Mouse (Mus musculus) neural tube, embryonic 11.5 days (tissue): ENCODE data around the gene Gbx1. TPM values are rescaled to one million over a fixed set of nuclear protein-coding genes. Genes with fewer than 3 reads are reported as not detected.

Experiments used
- ATAC-seq: fragments of 200-750 bp; cut with Nextera tagmentation; 2 replicates; pipeline ENCODE4 v1.8.0; 2017; ENCODE audit warnings: moderate number of reproducible peaks, mild to moderate bottlenecking, moderate TSS enrichment, moderate library complexity; ENCODE audit not compliant: insufficient read depth, low FRiP score, low TSS enrichment
- DNase-seq: peaks from one replicate; pipeline ENCODE4 v3.0.0-alpha.2; 2015; ENCODE audit warnings: low spot score
- H3K27ac ChIP-seq: fragments of 300-500 bp; sonication (generic); 2 replicates; pipeline ENCODE4 v1.5.1; 2014; ENCODE audit warnings: low read depth, mild to moderate bottlenecking, low read length
- H3K27me3 ChIP-seq: fragments of 300-500 bp; sonication (generic); 2 replicates; pipeline ENCODE4 v1.6.1; 2014; ENCODE audit warnings: mild to moderate bottlenecking, low read length, mixed read lengths; ENCODE audit not compliant: control insufficient read depth, insufficient read depth
- H3K36me3 ChIP-seq: fragments of 300-500 bp; sonication (generic); 2 replicates; pipeline ENCODE4 v1.6.1; 2014; ENCODE audit warnings: mild to moderate bottlenecking, low read length, moderate library complexity, mixed read lengths; ENCODE audit not compliant: control insufficient read depth, insufficient read depth
- H3K4me1 ChIP-seq: fragments of 300-500 bp; sonication (generic); 2 replicates; pipeline ENCODE4 v1.6.1; 2014; ENCODE audit warnings: low read length, mixed read lengths; ENCODE audit not compliant: control insufficient read depth, insufficient read depth
- H3K4me2 ChIP-seq: fragments of 300-500 bp; sonication (generic); 2 replicates; pipeline ENCODE4 v1.6.1; 2014; ENCODE audit warnings: low read depth, mild to moderate bottlenecking, moderate library complexity
- H3K4me3 ChIP-seq: fragments of 300-500 bp; sonication (generic); 2 replicates; pipeline ENCODE4 v1.5.1; 2014; ENCODE audit warnings: low read depth, low read length
- H3K9ac ChIP-seq: fragments of 300-500 bp; sonication (generic); 2 replicates; pipeline ENCODE4 v1.6.1; 2014; ENCODE audit warnings: mild to moderate bottlenecking, low read length
- H3K9me3 ChIP-seq: fragments of 300-500 bp; sonication (generic); 2 replicates; pipeline ENCODE4 v1.6.1; 2016; ENCODE audit warnings: low read length; ENCODE audit not compliant: control insufficient read depth
- WGBS: fragments of 180-500 bp; shearing (Covaris S2); extraction: QIAGEN DNeasy Blood & Tissue Kit; methylation state at CpG from one replicate; pipeline ENCODE4 v1.1.7; 2014; 5-methylcytosine and 5-hydroxymethylcytosine counted together
- polyA plus RNA-seq: library from polyadenylated mRNA; unstranded; fragments of >200 nt; fragmentation: Nextera tagmentation; extraction: Ambion mirVana; gene quantifications from 2 replicates; pipeline ENCODE4 v1.2.1, GENCODE M21; 2014

The Gbx1 gene
- polyA plus RNA-seq, 1 experiment from 2014 or later, result 1.3 TPM

- Histone ChIP-seq H3K4me2 (no peak overlapping the region), H3K27me3 (peaks cover 29% of the 10 kb centered on the region), H3K4me3 (no peak overlapping the region), H3K9ac (no peak overlapping the region), H3K36me3 (no peaks in the 10 kb centered on the region), H3K9me3 (no peaks in the 10 kb centered on the region), H3K27ac (no peak overlapping the region), H3K4me1 (peaks cover 8% of the 10 kb centered on the region)
- DNase-seq, result peak; percentile 90
- ATAC-seq, result peak; percentile 32
- WGBS, result 16% methylated on average over 24 of the region's 24 CpGs
Observed at GRCm38 (mm10) chr5:24530042-24530689, 3.2 kb upstream of the Gbx1 start.

DNA sequence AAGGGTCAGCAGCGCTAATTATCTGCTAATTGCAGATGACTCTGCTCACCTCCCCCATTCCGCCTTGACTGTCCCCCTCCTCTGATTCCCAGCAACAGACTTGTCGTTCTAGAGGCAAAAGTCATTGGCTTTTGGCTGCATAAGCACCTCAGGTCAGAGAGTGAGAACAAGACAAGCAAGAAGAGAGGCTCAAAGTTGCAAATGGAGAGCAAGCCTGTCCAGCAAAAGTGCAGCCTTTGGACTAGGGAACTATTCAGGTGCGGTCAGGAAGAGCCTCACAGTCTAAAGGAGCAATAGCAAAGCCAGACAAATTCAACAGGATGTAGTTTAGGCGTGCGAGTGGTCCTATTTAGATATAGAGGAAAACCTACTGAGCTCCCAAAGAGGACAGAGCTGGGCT, 778 bp upstream of the Gbx1 start:
- WGBS, result 10% methylated on average over 6 of the region's 6 CpGs
- H3K9ac ChIP-seq, result no peak overlapping the region
- H3K4me2 ChIP-seq, result no peak overlapping the region
- H3K9me3 ChIP-seq, result no peaks in the 10 kb centered on the region
- ATAC-seq (no peak), DNase-seq (peak; percentile 38)
- H3K36me3 ChIP-seq, result no peaks in the 10 kb centered on the region
- no peak overlapping the region for H3K4me3 ChIP-seq
- H3K27me3 ChIP-seq, result peaks cover 47% of the 10 kb centered on the region
- no peak overlapping the region for H3K27ac ChIP-seq
- peaks cover 8% of the 10 kb centered on the region for H3K4me1 ChIP-seq

- ATAC-seq (peak; percentile 79), DNase-seq (peak; percentile 57)
- H3K27ac ChIP-seq, result no peak overlapping the region
- H3K4me1 ChIP-seq, result peaks cover 8% of the 10 kb centered on the region
- H3K9me3 ChIP-seq, result no peaks in the 10 kb centered on the region
- peak overlapping the region; percentile 50 for H3K4me3 ChIP-seq
- H3K36me3 ChIP-seq, result no peaks in the 10 kb centered on the region
- H3K4me2 ChIP-seq, result peak overlapping the region; percentile 86
- peak overlapping the region; percentile 62 for H3K9ac ChIP-seq
- WGBS, result under 1% methylated on average over 83 of the region's 109 CpGs
- H3K27me3 ChIP-seq, result peaks cover 52% of the 10 kb centered on the region
Observed at GRCm38 (mm10) chr5:24526190-24526888, 663 bp downstream of the Gbx1 start.

- no peak overlapping the region for H3K27ac ChIP-seq
- WGBS, result 3% methylated on average over 34 of the region's 34 CpGs
- no peak for DNase-seq
Observed at GRCm38 (mm10) chr5:24525360-24526189, 1.4 kb downstream of the Gbx1 start.

GRCm38 (mm10) chr5:24524522-24524921, 2.5 kb downstream of the Gbx1 start:
- Histone ChIP-seq H3K9ac (no peak overlapping the region), H3K27ac (no peak overlapping the region), H3K4me2 (peak overlapping the region; percentile 21; the same call in 1 of the 2 replicates), H3K4me1 (peaks cover 8% of the 10 kb centered on the region), H3K36me3 (no peaks in the 10 kb centered on the region), H3K4me3 (no peak overlapping the region), H3K27me3 (peaks cover 53% of the 10 kb centered on the region), H3K9me3 (no peaks in the 10 kb centered on the region)
- ATAC-seq (no peak), DNase-seq (no peak)
- WGBS, result 19% methylated on average over 4 of the region's 4 CpGs

More at GRCm38 (mm10) chr5:24525360-24526189, 1.4 kb downstream of the Gbx1 start:
- H3K4me3 ChIP-seq, result peak overlapping the region; percentile 50
- H3K4me2 ChIP-seq, result peak overlapping the region; percentile 86
- H3K9me3 ChIP-seq, result no peaks in the 10 kb centered on the region
- H3K27me3 ChIP-seq, result peaks cover 53% of the 10 kb centered on the region
- H3K4me1 ChIP-seq, result peaks cover 8% of the 10 kb centered on the region
- ATAC-seq, result 0 out of 2 replicates have a peak, but pooled peaks have one; percentile 2
- no peaks in the 10 kb centered on the region for H3K36me3 ChIP-seq
- peak overlapping the region; percentile 62 for H3K9ac ChIP-seq

DNA sequence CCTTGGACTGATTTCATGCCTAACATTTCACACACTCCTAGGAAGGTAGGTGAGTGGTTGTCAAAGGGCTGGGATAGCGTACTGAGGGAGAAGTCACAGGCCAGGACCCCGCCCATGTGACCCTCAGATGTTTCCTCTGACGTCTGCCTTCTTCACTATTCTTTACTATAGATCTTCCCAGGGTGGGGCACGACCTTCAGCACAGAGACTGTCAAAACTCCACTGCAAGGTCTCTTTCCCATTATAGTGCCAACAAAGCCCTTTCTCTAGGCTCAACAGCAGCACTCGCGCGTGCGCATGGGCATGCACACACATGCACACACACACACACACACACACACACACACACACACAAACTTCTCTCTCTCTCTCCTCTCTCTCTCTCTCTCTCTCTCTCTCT, 3.2 kb downstream of the Gbx1 start:
- Histone ChIP-seq H3K27me3 (peaks cover 49% of the 10 kb centered on the region), H3K9ac (no peak overlapping the region)
- DNase-seq, result no peak

GRCm38 (mm10) chr5:24521366-24521765, 5.6 kb downstream of the Gbx1 start:
- Histone ChIP-seq H3K9ac (no peak overlapping the region), H3K4me1 (no peaks in the 10 kb centered on the region), H3K9me3 (no peaks in the 10 kb centered on the region), H3K4me3 (no peak overlapping the region), H3K36me3 (no peaks in the 10 kb centered on the region), H3K27ac (no peak overlapping the region), H3K27me3 (peaks cover 30% of the 10 kb centered on the region), H3K4me2 (no peak overlapping the region)
- WGBS, result 62% methylated on average over 8 of the region's 8 CpGs
- ATAC-seq, result no peak
- no peak for DNase-seq

More for the DNA sequence above, 3.2 kb downstream of the Gbx1 start:
- Histone ChIP-seq H3K36me3 (no peaks in the 10 kb centered on the region), H3K9me3 (no peaks in the 10 kb centered on the region), H3K4me1 (peaks cover 8% of the 10 kb centered on the region), H3K4me2 (no peak overlapping the region), H3K4me3 (no peak overlapping the region), H3K27ac (no peak overlapping the region)
- WGBS, result 32% methylated on average over 8 of the region's 8 CpGs
- ATAC-seq, result no peak

DNA sequence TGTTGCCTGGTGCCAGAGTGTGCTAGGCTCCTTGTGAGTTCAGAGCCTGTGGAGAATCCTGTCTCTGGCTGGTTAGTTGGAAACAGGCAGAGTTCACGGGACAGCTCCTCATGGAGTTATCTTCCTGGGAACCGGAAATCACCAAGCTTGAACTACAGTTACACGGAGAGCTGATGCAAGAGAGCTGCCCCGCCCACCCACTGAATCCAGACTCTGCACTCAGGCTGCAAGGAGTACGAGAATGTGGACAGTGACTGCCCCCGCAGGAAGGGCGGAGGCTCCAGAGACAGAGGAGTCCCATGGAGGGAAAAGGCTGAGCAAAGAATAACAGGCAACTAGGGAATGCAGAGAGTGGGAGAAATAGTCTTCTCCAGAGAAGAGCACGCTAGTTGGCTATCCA, 14.7 kb downstream of the Gbx1 start:
- no peak overlapping the region for H3K4me2 ChIP-seq
- ATAC-seq, result no peak
- H3K4me1 ChIP-seq, result no peaks in the 10 kb centered on the region
- H3K9me3 ChIP-seq, result no peaks in the 10 kb centered on the region
- no peak for DNase-seq
- H3K27ac ChIP-seq, result no peak overlapping the region
- 58% methylated on average over 8 of the region's 8 CpGs for WGBS
- no peaks in the 10 kb centered on the region for H3K36me3 ChIP-seq
- H3K9ac ChIP-seq, result no peak overlapping the region
- H3K4me3 ChIP-seq, result no peak overlapping the region
- H3K27me3 ChIP-seq, result no peaks in the 10 kb centered on the region
